Mouse (Mus musculus): ENCODE data around the gene Mrpl16. TPM values are rescaled to one million over a fixed set of nuclear protein-coding genes. Genes with fewer than 3 reads are reported as not detected.
A peak's percentile ranks its signal among the peaks of the same experiment; 100 is the strongest.

The Mrpl16 gene
- polyA plus RNA-seq, 1 experiment from 2014 or later, result 49.1 TPM

DNA sequence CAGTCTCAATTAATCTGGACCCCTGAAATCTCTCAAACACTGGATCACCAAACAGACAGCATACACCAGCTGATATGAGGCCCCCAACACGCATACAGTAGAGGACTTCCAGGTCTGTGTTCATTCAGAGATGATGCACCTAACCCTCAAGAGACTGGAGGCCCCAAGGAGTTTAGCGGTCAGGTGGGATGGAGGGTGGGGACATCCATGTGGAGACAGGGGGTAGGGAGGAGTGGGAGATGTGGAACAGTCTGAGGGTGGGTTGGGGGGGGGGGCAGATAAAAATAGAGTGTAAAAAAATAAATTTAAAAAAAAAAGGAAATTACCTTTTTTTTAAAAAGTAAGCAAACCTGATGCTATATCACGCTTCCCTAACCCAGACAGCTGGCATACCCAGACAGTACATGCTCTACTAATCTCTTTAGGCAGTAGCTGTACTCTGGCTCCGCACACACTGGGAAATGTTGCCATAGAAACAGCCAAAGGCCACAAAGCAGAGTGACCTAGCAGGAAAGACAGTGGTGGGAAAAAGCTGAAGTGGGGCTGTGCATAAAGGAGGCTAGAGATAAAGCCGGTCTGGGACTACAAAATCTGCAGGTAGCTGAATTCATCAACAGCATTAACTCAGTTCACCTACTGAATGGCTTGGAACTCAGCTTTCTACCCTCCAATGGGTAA, 41.6 kb downstream of the Mrpl16 start:
- Histone ChIP-seq H3K4me2 (ENCODE audit: low read length) (no peak overlapping the region), H3K9ac (ENCODE audit: low read depth, low read length) (no peak overlapping the region)
- 42% methylated on average over 5 of the region's 5 CpGs for WGBS

DNA sequence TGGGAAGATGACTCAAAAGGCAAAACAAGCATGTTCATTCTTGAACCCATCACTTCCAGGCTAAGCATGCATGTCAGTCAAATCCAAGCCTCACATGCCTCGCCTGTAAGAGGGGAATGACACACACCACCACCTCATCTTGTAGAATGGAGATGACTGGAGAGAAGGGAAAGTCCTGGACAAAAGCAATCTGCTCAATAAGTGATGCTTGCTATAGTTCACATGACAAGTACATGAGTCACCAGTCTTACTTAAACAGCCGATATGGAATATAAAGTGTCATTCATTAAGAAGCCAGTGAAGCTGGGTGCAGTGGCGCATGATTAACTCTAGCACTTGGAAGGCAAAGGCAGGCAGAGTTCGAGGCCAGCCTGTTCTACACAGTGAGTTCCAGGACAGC, 42.9 kb downstream of the Mrpl16 start:
- no peaks in the 10 kb centered on the region for H3K27me3 ChIP-seq (replicated peaks; ENCODE audit: control insufficient read depth, insufficient read depth, low read length)
- no peak overlapping the region for H3K27ac ChIP-seq (ENCODE audit: low read depth, low read length)
- no peak overlapping the region for H3K4me2 ChIP-seq (ENCODE audit: low read length)
- no peaks in the 10 kb centered on the region for H3K36me3 ChIP-seq (ENCODE audit: control insufficient read depth, insufficient read depth, low read length)
- 81% methylated on average over 4 of the region's 4 CpGs for WGBS
- no peak for ATAC-seq
- no peak overlapping the region for H3K9ac ChIP-seq (ENCODE audit: low read depth, low read length)
- H3K9me3 ChIP-seq (ENCODE audit: control insufficient read depth, low read length), result no peaks in the 10 kb centered on the region
- no peak overlapping the region for H3K4me3 ChIP-seq (ENCODE audit: low read length)
- peaks cover 10% of the 10 kb centered on the region for H3K4me1 ChIP-seq (ENCODE audit: control insufficient read depth, insufficient read depth, low read depth, low read length)

More for the DNA sequence above, 41.6 kb downstream of the Mrpl16 start:
- Histone ChIP-seq H3K27me3 (replicated peaks; ENCODE audit: control insufficient read depth, insufficient read depth, low read length) (no peaks in the 10 kb centered on the region), H3K4me3 (ENCODE audit: low read length) (no peak overlapping the region), H3K27ac (ENCODE audit: low read depth, low read length) (no peak overlapping the region; the same call in 1 of the 2 replicates), H3K9me3 (ENCODE audit: control insufficient read depth, low read length) (no peaks in the 10 kb centered on the region), H3K4me1 (ENCODE audit: control insufficient read depth, insufficient read depth, low read depth, low read length) (peaks cover 7% of the 10 kb centered on the region), H3K36me3 (ENCODE audit: control insufficient read depth, insufficient read depth, low read length) (no peaks in the 10 kb centered on the region)
- ATAC-seq, result peak; percentile 95

- WGBS, result 17% methylated on average over 8 of the region's 8 CpGs
Observed at GRCm38 (mm10) chr19:11813649-11814048, 43.5 kb downstream of the Mrpl16 start.

GRCm38 (mm10) chr19:11814742-11815333, 44.6 kb downstream of the Mrpl16 start:
- Histone ChIP-seq H3K4me3 (ENCODE audit: low read length) (no peak overlapping the region), H3K9me3 (ENCODE audit: control insufficient read depth, low read length) (no peaks in the 10 kb centered on the region), H3K27ac (ENCODE audit: low read depth, low read length) (no peak overlapping the region), H3K27me3 (replicated peaks; ENCODE audit: control insufficient read depth, insufficient read depth, low read length) (no peaks in the 10 kb centered on the region), H3K36me3 (ENCODE audit: control insufficient read depth, insufficient read depth, low read length) (no peaks in the 10 kb centered on the region), H3K4me2 (ENCODE audit: low read length) (no peak overlapping the region), H3K9ac (ENCODE audit: low read depth, low read length) (no peak overlapping the region), H3K4me1 (ENCODE audit: control insufficient read depth, insufficient read depth, low read depth, low read length) (peaks cover 14% of the 10 kb centered on the region)
- ATAC-seq, result no peak
- 75% methylated on average over 6 of the region's 6 CpGs for WGBS

More at GRCm38 (mm10) chr19:11813649-11814048, 43.5 kb downstream of the Mrpl16 start:
- Histone ChIP-seq H3K9me3 (ENCODE audit: control insufficient read depth, low read length) (no peaks in the 10 kb centered on the region), H3K36me3 (ENCODE audit: control insufficient read depth, insufficient read depth, low read length) (no peaks in the 10 kb centered on the region), H3K4me3 (ENCODE audit: low read length) (no peak overlapping the region), H3K4me1 (ENCODE audit: control insufficient read depth, insufficient read depth, low read depth, low read length) (peaks cover 10% of the 10 kb centered on the region), H3K27ac (ENCODE audit: low read depth, low read length) (no peak overlapping the region), H3K9ac (ENCODE audit: low read depth, low read length) (no peak overlapping the region), H3K27me3 (replicated peaks; ENCODE audit: control insufficient read depth, insufficient read depth, low read length) (no peaks in the 10 kb centered on the region), H3K4me2 (ENCODE audit: low read length) (no peak overlapping the region)
- ATAC-seq, result no peak

DNA sequence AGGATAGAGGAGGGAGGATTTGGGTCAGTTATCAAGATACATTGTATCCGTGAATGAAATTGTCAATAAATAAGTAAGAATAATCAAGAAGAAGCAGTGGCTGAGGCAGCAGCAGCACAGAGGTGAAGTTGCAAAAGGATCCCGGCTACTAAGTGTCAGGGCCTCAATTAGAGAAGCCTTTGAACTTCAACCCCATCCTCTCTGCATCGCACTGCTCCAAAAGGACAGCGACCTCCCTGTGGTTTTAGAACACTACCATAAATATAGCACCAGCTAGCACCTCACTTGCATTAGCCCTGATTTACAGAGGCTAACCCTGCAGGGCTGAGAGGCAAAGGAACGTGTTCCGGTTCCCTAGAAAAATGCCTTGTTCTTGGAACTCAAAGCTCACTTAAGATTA, 46.5 kb downstream of the Mrpl16 start:
- peaks cover 17% of the 10 kb centered on the region for H3K4me1 ChIP-seq (ENCODE audit: control insufficient read depth, insufficient read depth, low read depth, low read length)
- H3K4me2 ChIP-seq (ENCODE audit: low read length), result no peak overlapping the region
- ATAC-seq, result no peak
- no peak overlapping the region for H3K9ac ChIP-seq (ENCODE audit: low read depth, low read length)
- 50% methylated on average over 6 of the region's 6 CpGs for WGBS
- H3K27me3 ChIP-seq (replicated peaks; ENCODE audit: control insufficient read depth, insufficient read depth, low read length), result no peaks in the 10 kb centered on the region
- no peak overlapping the region for H3K4me3 ChIP-seq (ENCODE audit: low read length)
- H3K36me3 ChIP-seq (ENCODE audit: control insufficient read depth, insufficient read depth, low read length), result no peaks in the 10 kb centered on the region
- no peaks in the 10 kb centered on the region for H3K9me3 ChIP-seq (ENCODE audit: control insufficient read depth, low read length)
- no peak overlapping the region for H3K27ac ChIP-seq (ENCODE audit: low read depth, low read length)

- no peaks in the 10 kb centered on the region for H3K36me3 ChIP-seq (ENCODE audit: control insufficient read depth, insufficient read depth, low read length)
- 19% methylated on average over 5 of the region's 5 CpGs for WGBS
- H3K27me3 ChIP-seq (replicated peaks; ENCODE audit: control insufficient read depth, insufficient read depth, low read length), result no peaks in the 10 kb centered on the region
- no peaks in the 10 kb centered on the region for H3K9me3 ChIP-seq (ENCODE audit: control insufficient read depth, low read length)
- H3K4me3 ChIP-seq (ENCODE audit: low read length), result peak overlapping the region; percentile 88
- peaks cover 11% of the 10 kb centered on the region for H3K4me1 ChIP-seq (ENCODE audit: control insufficient read depth, insufficient read depth, low read depth, low read length)
- no peak overlapping the region for H3K27ac ChIP-seq (ENCODE audit: low read depth, low read length)
- H3K4me2 ChIP-seq (ENCODE audit: low read length), result peak overlapping the region; percentile 57
- peak; percentile 9; the same call in 1 of the 2 replicates for ATAC-seq
- H3K9ac ChIP-seq (ENCODE audit: low read depth, low read length), result no peak overlapping the region
Observed at GRCm38 (mm10) chr19:11817586-11817985, 47.4 kb downstream of the Mrpl16 start.

DNA sequence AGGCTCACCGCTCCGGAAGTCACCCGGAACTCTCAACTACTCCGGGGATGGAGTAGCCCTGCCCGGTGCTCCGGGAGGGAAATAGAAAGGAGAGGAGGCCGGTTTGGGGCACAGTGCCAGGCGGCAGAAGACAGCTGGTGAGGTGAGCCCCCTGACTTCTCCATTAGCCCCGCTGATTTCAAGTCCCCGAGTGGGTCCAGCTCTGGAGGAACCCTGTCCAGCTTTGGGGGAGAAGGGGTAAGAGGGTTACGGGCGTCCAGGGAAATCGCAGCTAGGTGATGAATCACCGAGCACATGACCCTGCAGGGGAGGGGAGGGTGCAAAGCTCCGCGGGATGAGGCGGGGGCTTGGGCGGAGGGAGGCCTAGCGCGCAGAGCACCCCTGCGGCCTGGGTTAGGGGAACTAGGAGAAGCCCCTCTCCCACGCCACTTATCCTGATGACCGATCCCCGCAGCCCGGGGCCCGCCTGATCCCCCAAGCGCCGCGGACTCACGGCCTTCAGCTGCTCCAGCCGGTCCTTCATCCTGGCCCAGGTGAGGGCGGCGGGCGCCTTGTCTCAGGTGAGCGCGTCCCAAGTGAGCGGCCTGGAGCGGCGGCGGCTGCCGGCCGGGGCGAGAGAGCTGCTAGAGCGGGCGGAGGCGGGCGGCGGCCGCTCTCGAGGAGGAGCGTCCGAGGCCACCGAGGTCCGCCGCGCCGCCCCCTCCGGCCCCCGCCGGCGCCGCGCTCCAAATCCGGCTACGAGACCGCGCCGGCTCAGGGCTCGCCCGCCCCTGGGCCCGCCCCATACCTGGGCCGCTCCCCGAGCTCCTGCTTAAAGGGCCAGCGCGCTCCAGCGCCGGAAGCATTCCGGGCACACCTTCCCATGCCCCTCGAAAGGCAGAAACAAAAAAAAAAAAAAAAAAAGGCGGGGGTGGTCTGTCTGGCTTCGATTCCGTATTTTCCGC, 48.3 kb downstream of the Mrpl16 start:
- H3K4me3 ChIP-seq (ENCODE audit: low read length), result peak overlapping the region; percentile 88
- peak overlapping the region; percentile 66; the same call in 1 of the 2 replicates for H3K27ac ChIP-seq (ENCODE audit: low read depth, low read length)
- H3K27me3 ChIP-seq (replicated peaks; ENCODE audit: control insufficient read depth, insufficient read depth, low read length), result no peaks in the 10 kb centered on the region
- peak overlapping the region; percentile 57 for H3K4me2 ChIP-seq (ENCODE audit: low read length)
- H3K9ac ChIP-seq (ENCODE audit: low read depth, low read length), result peak overlapping the region; percentile 91
- under 1% methylated on average over 69 of the region's 83 CpGs for WGBS
- peaks cover 11% of the 10 kb centered on the region for H3K4me1 ChIP-seq (ENCODE audit: control insufficient read depth, insufficient read depth, low read depth, low read length)
- peak; percentile 89 for ATAC-seq
- H3K36me3 ChIP-seq (ENCODE audit: control insufficient read depth, insufficient read depth, low read length), result no peaks in the 10 kb centered on the region
- H3K9me3 ChIP-seq (ENCODE audit: control insufficient read depth, low read length), result no peaks in the 10 kb centered on the region

DNA sequence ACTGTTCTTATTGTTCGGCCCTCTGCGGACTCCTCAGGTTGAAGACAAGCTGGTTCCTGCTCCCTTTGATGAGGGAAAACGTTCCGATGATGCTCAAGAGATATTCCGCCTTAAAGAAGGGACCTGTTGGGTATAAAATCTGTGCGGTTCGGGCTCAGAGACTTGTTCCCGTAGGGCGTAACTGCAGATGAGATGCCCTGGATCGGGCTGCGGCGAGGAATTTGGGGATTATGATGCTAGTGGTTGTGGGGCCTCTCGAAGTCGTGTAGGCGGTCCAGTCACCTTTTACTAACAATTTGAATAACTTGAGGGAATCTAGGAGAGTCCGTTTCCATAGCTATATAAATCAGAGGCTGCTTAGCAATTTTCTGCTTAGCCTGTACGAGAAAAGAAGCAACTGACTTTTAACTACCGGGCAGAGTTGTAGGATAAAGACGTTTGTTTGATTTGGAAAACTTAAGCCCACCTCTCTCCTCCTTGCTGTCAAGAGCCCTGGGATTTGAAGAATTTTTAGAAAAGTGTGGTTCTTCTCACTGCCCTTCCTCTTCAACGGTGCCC, 49.0 kb downstream of the Mrpl16 start, which contains the start of gene Stx3:
Gene Stx3, minus strand, starts transcription at position 261 of the 558 bp plus-strand sequence.
- no peak; the same call in none of the 2 replicates for ATAC-seq
- under 1% methylated on average over 20 of the region's 20 CpGs for WGBS
- no peaks in the 10 kb centered on the region for H3K36me3 ChIP-seq (ENCODE audit: control insufficient read depth, insufficient read depth, low read length)
- peak within 1 kb of the TSS; percentile 88 for H3K4me3 ChIP-seq (ENCODE audit: low read length)
- peak within 1 kb of the TSS; percentile 57 for H3K4me2 ChIP-seq (ENCODE audit: low read length)
- H3K9me3 ChIP-seq (ENCODE audit: control insufficient read depth, low read length), result no peaks in the 10 kb centered on the region
- no peaks in the 10 kb centered on the region for H3K27me3 ChIP-seq (replicated peaks; ENCODE audit: control insufficient read depth, insufficient read depth, low read length)
- peak within 1 kb of the TSS; percentile 66; the same call in 1 of the 2 replicates for H3K27ac ChIP-seq (ENCODE audit: low read depth, low read length)
- H3K4me1 ChIP-seq (ENCODE audit: control insufficient read depth, insufficient read depth, low read depth, low read length), result peaks cover 11% of the 10 kb centered on the region
- H3K9ac ChIP-seq (ENCODE audit: low read depth, low read length), result peak within 1 kb of the TSS; percentile 91

Data from hindbrain, embryonic 16.5 days (tissue).